In the genomic region with DNA sequence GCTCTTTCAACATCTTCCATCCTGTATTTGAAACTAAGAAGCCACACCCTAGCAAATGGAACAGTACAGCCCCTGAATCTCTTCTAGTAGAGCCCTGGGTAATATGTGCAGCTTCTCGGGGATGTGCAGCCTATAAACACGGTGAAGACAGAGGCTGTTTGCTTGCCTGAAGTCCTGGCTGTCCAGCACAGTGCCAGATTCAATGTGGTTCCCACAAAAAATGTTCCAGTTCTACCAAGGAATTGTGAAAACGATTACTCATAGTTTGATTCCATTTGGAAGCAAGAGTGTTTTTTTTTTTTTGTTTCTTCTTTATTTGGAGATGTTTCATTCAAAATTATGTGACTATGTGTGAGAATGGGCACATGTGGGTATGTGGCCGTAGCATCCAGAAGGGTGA, we compare ENCODE assay signal across 27 mouse cellular contexts. TPM values are rescaled to one million over a fixed set of nuclear protein-coding genes. Genes with fewer than 3 reads are reported as not detected.
DNase-seq lines count a peak whose midpoint lies in the region; TF ChIP-seq lines count a peak whose summit lies in the region.
"Had no signal": no experiment of that assay in that cellular context is flagged by ENCODE, and none has a peak within 500 bp of the region (broad histone marks: within the 10 kb centered on the region; RNA-seq: fewer than 3 reads in every experiment).

No protein-coding gene starts in this region.

- no peak for TF ChIP-seq CTCF in gastrocnemius, adult 2 months (IDR thresholded peaks at IDR 0.05)

- DNase-seq in gastrocnemius, adult 2 months, result no peak
- DNase-seq in gastrocnemius, postnatal 36 days, result no peak
- DNase-seq in 3T3-L1 (ENCODE audit: low read depth, low spot score), result peak; percentile 61
- peak; percentile 61 for DNase-seq in brain, adult 2 months (ENCODE audit: low read depth, low spot score)
- DNase-seq in thymus, postnatal 36 days, result no peak
- DNase-seq in right cerebral cortex, postnatal 36 days (ENCODE audit: low spot score in 2 of 2), result no peak
- no peak for DNase-seq in spleen, postnatal 4 days (ENCODE audit: low spot score in 2 of 2)
- DNase-seq: adrenal gland, postnatal 10 days; adrenal gland, postnatal 36 days; cerebellum, adult 11 months; cerebellum, adult 2 months; cerebellum, adult 9-11 months; cerebellum, postnatal 25 days; gastrocnemius, postnatal 10 days; heart, adult 18-20 months; heart, postnatal 14 days; heart, postnatal 4 days; kidney, adult 18-20 months had no signal

- intact Hi-C loops in gastrocnemius, adult 2 months (cut with DNase I), result no loop called here
- intact Hi-C loops in gastrocnemius, postnatal 36 days (cut with DNase I), result no loop called here

- no peak overlapping the region for H3K4me3 ChIP-seq in gastrocnemius, adult 2 months
- H3K4me3 ChIP-seq: embryonic facial prominence, embryonic 12.5 days; embryonic facial prominence, embryonic 15.5 days; erythroblast, embryonic 14.5 days; forebrain, embryonic 10.5 days; forebrain, embryonic 13.5 days; heart, embryonic 10.5 days; heart, embryonic 13.5 days had no signal

- H3K27ac ChIP-seq in gastrocnemius, adult 2 months, result 0 out of 2 replicates have a peak overlapping the region, but pooled peaks have one; percentile 12
- H3K27ac ChIP-seq: embryonic facial prominence, embryonic 12.5 days; embryonic facial prominence, embryonic 15.5 days; forebrain, embryonic 10.5 days; forebrain, embryonic 13.5 days; heart, embryonic 10.5 days; heart, embryonic 13.5 days; hindbrain, embryonic 14.5 days; hindbrain, postnatal 0 days had no signal

RNA-seq across cellular contexts. Expression of a gene that starts 21.8 kb away (rescaled TPM):
- under 1 TPM; 0.67 to 0.87 TPM for total RNA-seq in gastrocnemius, adult 2 months (2021)
- 1 to 10 TPM in 1 of 2 experiments, under 1 TPM in 1; 0.54 to 2.4 TPM for total RNA-seq in gastrocnemius, postnatal 36 days (2021)

RNA-seq across cellular contexts. Expression of a gene that starts 55.4 kb away (rescaled TPM):
- total RNA-seq in gastrocnemius, adult 2 months (2021), result 10 to 100 TPM in 1 of 2 experiments, 1 to 10 TPM in 1; 9.4 to 11.5 TPM
- 10 to 100 TPM; 11.9 to 12.5 TPM for total RNA-seq in gastrocnemius, postnatal 36 days (2021)

RNA-seq across cellular contexts. Expression of a gene that starts 55.6 kb away (rescaled TPM):
- 10 to 100 TPM in 1 of 2 experiments, 1 to 10 TPM in 1; 9.7 to 10.2 TPM for total RNA-seq in gastrocnemius, adult 2 months (2021)
- total RNA-seq in gastrocnemius, postnatal 36 days (2021), result 10 to 100 TPM; 10.8 to 10.9 TPM

Comparison
In these comparisons a context has a peak if more than half of its experiments do, and no peak if none do; other contexts are left out.
1. DNase-seq: peak in 3T3-L1 (single experiment) and brain, adult 2 months (single experiment); none in gastrocnemius, adult 2 months (single experiment), gastrocnemius, postnatal 36 days (0 of 2), thymus, postnatal 36 days (0 of 2), right cerebral cortex, postnatal 36 days (0 of 2) and spleen, postnatal 4 days (0 of 2).